ENCODE assay signal across 26 mouse cellular contexts in the genomic region with DNA sequence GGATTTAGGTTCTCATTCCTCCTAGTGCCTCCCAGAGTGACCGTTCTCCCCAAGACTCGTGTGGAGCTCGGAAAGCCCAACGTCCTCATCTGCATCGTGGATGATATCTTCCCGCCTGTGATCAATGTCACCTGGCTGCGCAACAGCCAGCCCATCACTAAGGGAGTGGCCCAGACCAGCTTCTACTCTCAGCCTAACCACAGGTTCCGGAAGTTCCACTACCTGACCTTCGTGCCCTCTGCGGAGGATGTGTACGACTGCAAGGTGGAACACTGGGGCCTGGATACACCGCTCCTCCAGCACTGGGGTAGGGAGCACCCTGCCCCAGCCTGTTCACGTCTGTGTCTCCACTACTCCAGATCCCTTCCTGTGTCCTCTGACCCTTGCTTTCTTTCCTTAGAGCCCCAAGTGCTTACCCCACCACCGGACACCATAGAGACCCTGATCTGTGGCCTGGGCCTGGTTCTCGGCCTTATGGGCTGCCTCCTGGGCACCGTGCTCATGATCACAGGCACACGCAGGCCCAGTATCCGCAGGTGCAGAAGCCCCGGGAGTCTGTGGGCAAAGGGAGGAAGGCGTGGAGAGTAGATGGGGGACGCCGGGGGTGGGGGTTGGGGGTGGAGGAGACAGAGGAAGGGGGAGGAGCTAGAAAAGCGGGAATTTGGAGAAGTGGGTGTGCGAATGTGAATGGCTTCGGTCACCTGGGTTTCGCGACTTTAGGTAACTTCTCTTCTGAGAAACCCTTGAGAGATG. TPM values are rescaled to one million over a fixed set of nuclear protein-coding genes. Genes with fewer than 3 reads are reported as not detected.
A peak's percentile ranks its signal among the peaks of the same experiment; 100 is the strongest.
DNase-seq lines count a peak whose midpoint lies in the region; ATAC-seq and TF ChIP-seq lines count a peak whose summit lies in the region.
"Had no signal": no experiment of that assay in that cellular context is flagged by ENCODE, and none has a peak within 500 bp of the region (broad histone marks: within the 10 kb centered on the region; RNA-seq: fewer than 3 reads in every experiment).

No protein-coding gene starts in this region.

- peak; percentile 10; the same call in 1 of the 2 replicates for ATAC-seq in monocyte, adult 5-6 weeks (replicated peaks; ENCODE audit: insufficient number of reproducible peaks, low FRiP score, low TSS enrichment, poor library complexity, severe bottlenecking)
- no peak for ATAC-seq in liver, postnatal 0 days
- ATAC-seq: forebrain, embryonic 15.5 days had no signal

- DNase-seq in B cell, adult 2 months = peak; percentile 31 to 42
- DNase-seq in CD4-positive helper T cell, adult 2 months (ENCODE audit: low read depth, low spot score) = peak; percentile 29
- peak; percentile 39 for DNase-seq in thymus, adult 2 months
- no peak for DNase-seq in adrenal gland, postnatal 14 days
- no peak for DNase-seq in cerebellum, adult 8-10 months
- no peak for DNase-seq in liver, postnatal 0 days
- DNase-seq in ovary, postnatal 10 days (ENCODE audit: low spot score) = no peak
- DNase-seq: adrenal gland, postnatal 36 days; cerebellum, adult 11 months; cerebellum, postnatal 10 days; gastrocnemius, postnatal 10 days; heart, adult 11 months; kidney, adult 2 months; kidney, postnatal 14 days; lung, adult 18-20 months; lung, postnatal 14 days; midbrain, embryonic 14.5 days had no signal

- no peaks in the 10 kb centered on the region for H3K36me3 ChIP-seq in thymus, adult 2 months (ENCODE audit: control insufficient read depth, insufficient read depth, low read length)
- no peaks in the 10 kb centered on the region for H3K36me3 ChIP-seq in liver, postnatal 0 days (replicated peaks; ENCODE audit: insufficient read depth, low read length)
- H3K36me3 ChIP-seq: embryonic facial prominence, embryonic 10.5 days; forebrain, embryonic 15.5 days had no signal

- H3K27ac ChIP-seq in thymus, adult 2 months (ENCODE audit: control insufficient read depth, insufficient read depth, low read length) = peak overlapping the region; percentile 9; the same call in 1 of the 2 replicates
- no peak overlapping the region for H3K27ac ChIP-seq in liver, postnatal 0 days (ENCODE audit: low read depth)
- H3K27ac ChIP-seq: embryonic facial prominence, embryonic 10.5 days; forebrain, embryonic 15.5 days had no signal

- H3K4me2 ChIP-seq in liver, postnatal 0 days (ENCODE audit: low read depth, low read length) = no peak overlapping the region
- H3K4me2 ChIP-seq: forebrain, embryonic 15.5 days had no signal

- H3K27me3 ChIP-seq in thymus, adult 2 months (ENCODE audit: control insufficient read depth, insufficient read depth, low read length) = no peaks in the 10 kb centered on the region
- no peaks in the 10 kb centered on the region for H3K27me3 ChIP-seq in liver, postnatal 0 days (ENCODE audit: insufficient read depth, low read length)
- H3K27me3 ChIP-seq: forebrain, embryonic 15.5 days had no signal

- no peak for TF ChIP-seq EP300 in liver, postnatal 0 days (IDR thresholded peaks at IDR 0.05; ENCODE audit: low read depth)

- WGBS in thymus, adult 2 months = 33% methylated on average over 27 of the region's 27 CpGs
- 61% methylated on average over 27 of the region's 27 CpGs for WGBS in liver, postnatal 0 days (ENCODE audit: insufficient replicate concordance)

- H3K9ac ChIP-seq in liver, postnatal 0 days (replicated peaks) = no peak overlapping the region
- H3K9ac ChIP-seq: forebrain, embryonic 15.5 days had no signal

- TF ChIP-seq POLR2A in thymus, adult 2 months (IDR thresholded peaks at IDR 0.05; ENCODE audit: control insufficient read depth, extremely low read depth, insufficient read depth, low read length, poor library complexity) = no peak

- TF ChIP-seq CTCF in thymus, adult 2 months (IDR thresholded peaks at IDR 0.05; ENCODE audit: borderline replicate concordance, control insufficient read depth, extremely low read depth, insufficient read depth, low read length, poor library complexity) = no peak
- no peak for TF ChIP-seq CTCF in liver, postnatal 0 days (IDR thresholded peaks at IDR 0.05; ENCODE audit: low read depth)

- H3K4me1 ChIP-seq in thymus, adult 2 months (replicated peaks; ENCODE audit: control insufficient read depth, insufficient read depth, low read length) = peaks cover 52% of the 10 kb centered on the region
- H3K4me1 ChIP-seq in liver, postnatal 0 days (ENCODE audit: insufficient read depth) = 0 out of 2 replicates have a peak, but pooled peaks cover 4% of the 10 kb centered on the region
- H3K4me1 ChIP-seq: forebrain, embryonic 15.5 days had no signal

- peak overlapping the region; percentile 18; the same call in 1 of the 2 replicates for H3K4me3 ChIP-seq in thymus, adult 2 months (ENCODE audit: control insufficient read depth, insufficient read depth, low read length)
- no peak overlapping the region for H3K4me3 ChIP-seq in liver, postnatal 0 days (ENCODE audit: low read depth, low read length)
- H3K4me3 ChIP-seq: forebrain, embryonic 15.5 days; myocyte had no signal

- no peaks in the 10 kb centered on the region for H3K9me3 ChIP-seq in liver, postnatal 0 days (ENCODE audit: low read length)
- H3K9me3 ChIP-seq: forebrain, embryonic 15.5 days had no signal

RNA-seq across cellular contexts. Expression of gene H2-Oa, which starts 2.3 kb away (rescaled TPM):
- total RNA-seq in monocyte, adult 5-6 weeks (2017) = 7.8 to 18.9 TPM (median 17.6 TPM) in 3 replicates
- polyA plus RNA-seq in thymus, adult 2 months (2012; rRNA removed) = 122 and 154 TPM in 2 replicates
- 0.33 and 4.1 TPM in 2 replicates for total RNA-seq in adrenal gland, postnatal 14 days (2021)
- 0.72 and 0.85 TPM in 2 replicates for polyA plus RNA-seq in liver, postnatal 0 days (2015; fragmentation: Nextera tagmentation; extraction: Ambion mirVana)
- total RNA-seq: adrenal gland, postnatal 36 days; gastrocnemius, postnatal 10 days; layer of hippocampus, adult 18-20 months had no signal
- polyA plus RNA-seq: heart, postnatal 0 days; midbrain, embryonic 14.5 days; neural tube, embryonic 14.5 days had no signal

RNA-seq across cellular contexts. Expression of gene H2-DMa, which starts 24.9 kb away (rescaled TPM):
- total RNA-seq in monocyte, adult 5-6 weeks (2017) = 55.9 to 84.5 TPM (median 72.8 TPM) in 3 replicates
- 141 and 177 TPM in 2 replicates for polyA plus RNA-seq in thymus, adult 2 months (2012; rRNA removed)
- 8.0 and 18.8 TPM in 2 replicates for total RNA-seq in adrenal gland, postnatal 14 days (2021)
- polyA plus RNA-seq in liver, postnatal 0 days (2015; fragmentation: Nextera tagmentation; extraction: Ambion mirVana) = 9.7 and 11.9 TPM in 2 replicates

RNA-seq across cellular contexts. Expression of gene Brd2, which starts 28.0 kb away (rescaled TPM):
- 374 to 583 TPM (median 393 TPM) in 3 replicates for total RNA-seq in monocyte, adult 5-6 weeks (2017)
- polyA plus RNA-seq in thymus, adult 2 months (2012; rRNA removed) = 236 and 257 TPM in 2 replicates
- 198 and 203 TPM in 2 replicates for total RNA-seq in adrenal gland, postnatal 14 days (2021)
- polyA plus RNA-seq in liver, postnatal 0 days (2015; fragmentation: Nextera tagmentation; extraction: Ambion mirVana) = 29.2 and 32.5 TPM in 2 replicates

RNA-seq across cellular contexts. Expression of gene H2-DMb2, which starts 48.6 kb away (rescaled TPM):
- total RNA-seq in monocyte, adult 5-6 weeks (2017) = 71.7 to 98.5 TPM (median 90.4 TPM) in 3 replicates
- 119 and 123 TPM in 2 replicates for polyA plus RNA-seq in thymus, adult 2 months (2012; rRNA removed)
- total RNA-seq in adrenal gland, postnatal 14 days (2021) = 2.7 and 17.0 TPM in 2 replicates
- polyA plus RNA-seq in liver, postnatal 0 days (2015; fragmentation: Nextera tagmentation; extraction: Ambion mirVana) = 1.9 and 2.1 TPM in 2 replicates
- polyA plus RNA-seq: heart, embryonic 11.5 days; hindbrain, embryonic 11.5 days; myocyte had no signal

RNA-seq across cellular contexts. Expression of gene Col11a2, which starts 55.2 kb away (rescaled TPM):
- total RNA-seq in monocyte, adult 5-6 weeks (2017) = 1.5 to 11.2 TPM (median 4.7 TPM) in 3 replicates
- polyA plus RNA-seq in thymus, adult 2 months (2012; rRNA removed) = 8.5 and 11.8 TPM in 2 replicates
- 1.1 and 2.6 TPM in 2 replicates for total RNA-seq in adrenal gland, postnatal 14 days (2021)
- 0.21 and 0.47 TPM in 2 replicates for polyA plus RNA-seq in liver, postnatal 0 days (2015; fragmentation: Nextera tagmentation; extraction: Ambion mirVana)

Comparison
In these comparisons a context has a peak if more than half of its experiments do, and no peak if none do; other contexts are left out.
1. DNase-seq: peak in B cell, adult 2 months (2 of 2), CD4-positive helper T cell, adult 2 months (single experiment) and thymus, adult 2 months (single experiment); none in adrenal gland, postnatal 14 days (single experiment), cerebellum, adult 8-10 months (single experiment), liver, postnatal 0 days (single experiment) and ovary, postnatal 10 days (single experiment).